Comparison of ENCODE assay signal across 7 mouse cellular contexts in genomic region chr15:82165332-82166239, GRCm38 (mm10). TPM values are rescaled to one million over a fixed set of nuclear protein-coding genes. Genes with fewer than 3 reads are reported as not detected.
DNase-seq lines count a peak whose midpoint lies in the region; ATAC-seq and TF ChIP-seq lines count a peak whose summit lies in the region.

No protein-coding gene starts in this region.

- H3K4me3 ChIP-seq in forebrain, postnatal 0 days (ENCODE audit: low read depth, low read length), result no peak overlapping the region
- no peak overlapping the region for H3K4me3 ChIP-seq in hindbrain, embryonic 13.5 days

- no peaks in the 10 kb centered on the region for H3K4me1 ChIP-seq in forebrain, postnatal 0 days (ENCODE audit: insufficient read depth)
- H3K4me1 ChIP-seq in hindbrain, embryonic 13.5 days (replicated peaks), result peaks cover 70% of the 10 kb centered on the region

- DNase-seq in Muller cell, postnatal 12 days (ENCODE audit: inconsistent ontology term), result peak; percentile 60
- peak; percentile 73 for DNase-seq in cerebellum, adult 11-12 months
- DNase-seq in forebrain, postnatal 0 days, result peak; percentile 79
- DNase-seq in layer of hippocampus, postnatal 14 days (ENCODE audit: low spot score in 2 of 2), result peak; percentile 79 to 85
- peak; percentile 92 for DNase-seq in lung, postnatal 14 days
- DNase-seq in right cerebral cortex, postnatal 4 days, result peak; percentile 85

- 51% methylated on average over 8 of the region's 8 CpGs for WGBS in forebrain, postnatal 0 days
- WGBS in hindbrain, embryonic 13.5 days, result 59% methylated on average over 8 of the region's 8 CpGs

- no peaks in the 10 kb centered on the region for H3K9me3 ChIP-seq in forebrain, postnatal 0 days (ENCODE audit: low read length)
- H3K9me3 ChIP-seq in hindbrain, embryonic 13.5 days, result no peaks in the 10 kb centered on the region

- H3K27ac ChIP-seq in forebrain, postnatal 0 days (ENCODE audit: low read depth, low read length), result no peak overlapping the region; the same call in 1 of the 2 replicates
- H3K27ac ChIP-seq in hindbrain, embryonic 13.5 days, result no peak overlapping the region

- H3K4me2 ChIP-seq in forebrain, postnatal 0 days (ENCODE audit: low read depth), result no peak overlapping the region
- H3K4me2 ChIP-seq in hindbrain, embryonic 13.5 days, result no peak overlapping the region

- peak; percentile 91 for TF ChIP-seq CTCF in forebrain, postnatal 0 days (IDR thresholded peaks at IDR 0.05; ENCODE audit: low read depth)

- peaks cover 8% of the 10 kb centered on the region for H3K36me3 ChIP-seq in forebrain, postnatal 0 days (ENCODE audit: insufficient read depth)
- peaks cover 9% of the 10 kb centered on the region for H3K36me3 ChIP-seq in hindbrain, embryonic 13.5 days

- no peak overlapping the region for H3K9ac ChIP-seq in forebrain, postnatal 0 days
- H3K9ac ChIP-seq in hindbrain, embryonic 13.5 days, result peak overlapping the region; percentile 29; the same call in 1 of the 2 replicates

- peak; percentile 58 for ATAC-seq in forebrain, postnatal 0 days
- no peak for ATAC-seq in hindbrain, embryonic 13.5 days (ENCODE audit: low FRiP score)

- no peaks in the 10 kb centered on the region for H3K27me3 ChIP-seq in forebrain, postnatal 0 days (ENCODE audit: insufficient read depth, low read length)
- H3K27me3 ChIP-seq in hindbrain, embryonic 13.5 days, result no peaks in the 10 kb centered on the region

RNA-seq across cellular contexts. Expression of gene Srebf2, which starts 18.6 kb away (rescaled TPM):
- 121 and 171 TPM in 2 replicates for total RNA-seq in forebrain, postnatal 0 days (2014; rRNA removed)
- 147 and 193 TPM in 2 replicates for polyA plus RNA-seq in forebrain, postnatal 0 days (2015; fragmentation: Nextera tagmentation; extraction: Ambion mirVana)
- 179 and 193 TPM in 2 replicates for polyA plus RNA-seq in hindbrain, embryonic 13.5 days (2015; fragmentation: Nextera tagmentation; extraction: Ambion mirVana)
- total RNA-seq in layer of hippocampus, postnatal 14 days (2021), result 100 to 1,000 TPM; 187 to 189 TPM

RNA-seq across cellular contexts. Expression of gene Ccdc134, which starts 37.9 kb away (rescaled TPM):
- total RNA-seq in forebrain, postnatal 0 days (2014; rRNA removed), result 13.0 and 14.7 TPM in 2 replicates
- polyA plus RNA-seq in forebrain, postnatal 0 days (2015; fragmentation: Nextera tagmentation; extraction: Ambion mirVana), result 6.7 and 6.8 TPM in 2 replicates
- 13.0 and 14.8 TPM in 2 replicates for polyA plus RNA-seq in hindbrain, embryonic 13.5 days (2015; fragmentation: Nextera tagmentation; extraction: Ambion mirVana)
- total RNA-seq in layer of hippocampus, postnatal 14 days (2021), result 10 to 100 TPM; 12.7 to 16.2 TPM

RNA-seq across cellular contexts. Expression of gene Shisa8, which starts 47.0 kb away (rescaled TPM):
- 4.7 and 6.3 TPM in 2 replicates for total RNA-seq in forebrain, postnatal 0 days (2014; rRNA removed)
- 1.8 and 2.7 TPM in 2 replicates for polyA plus RNA-seq in forebrain, postnatal 0 days (2015; fragmentation: Nextera tagmentation; extraction: Ambion mirVana)
- polyA plus RNA-seq in hindbrain, embryonic 13.5 days (2015; fragmentation: Nextera tagmentation; extraction: Ambion mirVana), result 0.93 and 1.8 TPM in 2 replicates
- 1 to 10 TPM; 2.5 to 3.1 TPM for total RNA-seq in layer of hippocampus, postnatal 14 days (2021)

RNA-seq across cellular contexts. Expression of gene Tnfrsf13c, which starts 58.6 kb away (rescaled TPM):
- 0.24 and 0.62 TPM in 2 replicates for total RNA-seq in forebrain, postnatal 0 days (2014; rRNA removed)
- 0.44 and 0.47 TPM in 2 replicates for polyA plus RNA-seq in forebrain, postnatal 0 days (2015; fragmentation: Nextera tagmentation; extraction: Ambion mirVana)
- not detected in 2 replicates for polyA plus RNA-seq in hindbrain, embryonic 13.5 days (2015; fragmentation: Nextera tagmentation; extraction: Ambion mirVana)
- total RNA-seq in layer of hippocampus, postnatal 14 days (2021), result under 1 TPM; 0.36 to 0.41 TPM
